Mouse (Mus musculus): Measurements from ENCODE around the gene Emilin3.

GRCm38 (mm10) chr2:160891697-160892096 lies 20.4 kb downstream of the Emilin3 start:
- TF ChIP-seq CTCF (IDR thresholded peaks at IDR 0.05; ENCODE audit: extremely low read depth, insufficient read depth, insufficient read length, insufficient replicate concordance) (no peak), POLR2A (IDR thresholded peaks at IDR 0.05; ENCODE audit: low read depth, low read length) (no peak)
